Mouse (Mus musculus) megakaryocyte, embryonic 14.5 days (primary cell): ENCODE measurements around the gene Schip1.

Experiments used
- FLI1 ChIP-seq: IDR thresholded peaks from 2 replicates; pipeline ENCODE4 v1.6.1; 2012; ENCODE audit warnings: low read length, inconsistent platforms, mixed read lengths
- GATA1 ChIP-seq: IDR thresholded peaks from 3 replicates; pipeline ENCODE4 v1.6.1; 2012; ENCODE audit warnings: mixed read lengths, low read length, inconsistent platforms, borderline replicate concordance

- TF ChIP-seq GATA1: no peak
- TF ChIP-seq FLI1: no peak
Measured at GRCm38 (mm10) chr3:68585213-68585612, 520.6 kb downstream of the Schip1 start.
